ENCODE assay signal across 10 mouse cellular contexts in the genomic region with DNA sequence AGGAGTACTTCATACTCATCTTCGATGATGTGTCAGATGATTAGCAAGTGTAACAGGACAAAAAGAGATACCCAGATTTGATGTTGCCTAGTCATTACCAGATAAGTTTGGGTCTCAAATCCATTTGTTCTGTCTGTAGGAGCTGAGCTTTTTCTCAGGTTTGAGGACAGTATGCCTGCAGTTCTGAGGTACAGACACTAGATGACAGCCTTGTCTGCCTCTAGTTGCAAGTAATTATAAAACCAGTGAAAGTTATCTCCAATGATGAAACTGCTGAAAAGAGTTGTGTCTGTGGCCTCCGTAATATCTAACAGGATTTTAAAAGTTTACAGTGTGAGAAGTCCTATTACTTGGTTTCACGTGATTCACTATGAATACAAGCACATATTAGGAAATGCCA.
DNase-seq lines count a peak whose midpoint lies in the region; ATAC-seq lines count a peak whose summit lies in the region.
"Had no signal": no experiment of that assay in that cellular context is flagged by ENCODE, and none has a peak within 500 bp of the region (broad histone marks: within the 10 kb centered on the region; RNA-seq: fewer than 3 reads in every experiment).

No protein-coding gene starts in this region.

- no peak overlapping the region for H3K4me3 ChIP-seq in hindbrain, embryonic 11.5 days (ENCODE audit: low read depth, low read length)
- no peak overlapping the region for H3K4me3 ChIP-seq in hindbrain, embryonic 16.5 days (ENCODE audit: low read length)
- H3K4me3 ChIP-seq: erythroblast, embryonic 14.5 days had no signal

- H3K9me3 ChIP-seq in hindbrain, embryonic 11.5 days (ENCODE audit: control insufficient read depth, low read length) = no peaks in the 10 kb centered on the region
- H3K9me3 ChIP-seq in hindbrain, embryonic 16.5 days (ENCODE audit: control insufficient read depth, low read length) = no peaks in the 10 kb centered on the region

- H3K4me2 ChIP-seq in hindbrain, embryonic 11.5 days (replicated peaks; ENCODE audit: low read depth, low read length) = no peak overlapping the region
- no peak overlapping the region for H3K4me2 ChIP-seq in hindbrain, embryonic 16.5 days (ENCODE audit: low read length)

- H3K27ac ChIP-seq in hindbrain, embryonic 11.5 days (ENCODE audit: low read depth, low read length) = no peak overlapping the region
- H3K27ac ChIP-seq in hindbrain, embryonic 16.5 days (ENCODE audit: low read depth, low read length) = no peak overlapping the region

- H3K4me1 ChIP-seq in hindbrain, embryonic 11.5 days (replicated peaks; ENCODE audit: control insufficient read depth, insufficient read depth, low read length) = no peaks in the 10 kb centered on the region
- H3K4me1 ChIP-seq in hindbrain, embryonic 16.5 days (ENCODE audit: control insufficient read depth, insufficient read depth, low read depth, low read length) = no peaks in the 10 kb centered on the region

- peak; percentile 44 for DNase-seq in hindbrain, embryonic 11.5 days (ENCODE audit: low spot score)
- peak; percentile 41 for DNase-seq in ES-CJ7 (ENCODE audit: low read depth, low spot score)
- DNase-seq in cerebellum, adult 9-10 months = peak; percentile 72
- DNase-seq in layer of hippocampus, postnatal 10 days (ENCODE audit: low spot score in 2 of 2) = peak; percentile 45 to 67
- no peak for DNase-seq in spleen, adult 12 weeks (ENCODE audit: low spot score)
- no peak for DNase-seq in adrenal gland, postnatal 14 days
- DNase-seq: thymus, postnatal 25 days had no signal

- no peak overlapping the region for H3K9ac ChIP-seq in hindbrain, embryonic 11.5 days (ENCODE audit: low read depth, low read length)
- no peak overlapping the region for H3K9ac ChIP-seq in hindbrain, embryonic 16.5 days (ENCODE audit: low read depth, low read length)

- no peaks in the 10 kb centered on the region for H3K27me3 ChIP-seq in hindbrain, embryonic 11.5 days (ENCODE audit: control insufficient read depth, insufficient read depth, low read length)
- no peaks in the 10 kb centered on the region for H3K27me3 ChIP-seq in hindbrain, embryonic 16.5 days (replicated peaks; ENCODE audit: control insufficient read depth, insufficient read depth, low read length)

- no peaks in the 10 kb centered on the region for H3K36me3 ChIP-seq in hindbrain, embryonic 11.5 days (ENCODE audit: control insufficient read depth, insufficient read depth, low read length)
- no peaks in the 10 kb centered on the region for H3K36me3 ChIP-seq in hindbrain, embryonic 16.5 days (ENCODE audit: control insufficient read depth, insufficient read depth, low read length)

- ATAC-seq in hindbrain, embryonic 11.5 days (ENCODE audit: low FRiP score) = no peak
- ATAC-seq in hindbrain, embryonic 16.5 days = no peak; the same call in 1 of the 2 replicates
- no peak for ATAC-seq in megakaryocyte-erythroid progenitor cell, adult 5-6 weeks (replicated peaks; ENCODE audit: low FRiP score, low TSS enrichment, poor library complexity, severe bottlenecking)

- WGBS in hindbrain, embryonic 11.5 days = 73% methylated on average over 3 of the region's 3 CpGs
- 72% methylated on average over 3 of the region's 3 CpGs for WGBS in hindbrain, embryonic 16.5 days

Comparison
In these comparisons a context has a peak if more than half of its experiments do, and no peak if none do; other contexts are left out.
1. DNase-seq: peak in hindbrain, embryonic 11.5 days (single experiment), ES-CJ7 (single experiment), cerebellum, adult 9-10 months (single experiment) and layer of hippocampus, postnatal 10 days (2 of 2); none in spleen, adult 12 weeks (single experiment) and adrenal gland, postnatal 14 days (single experiment).